ENCODE assay signal across 26 mouse cellular contexts in the genomic region with DNA sequence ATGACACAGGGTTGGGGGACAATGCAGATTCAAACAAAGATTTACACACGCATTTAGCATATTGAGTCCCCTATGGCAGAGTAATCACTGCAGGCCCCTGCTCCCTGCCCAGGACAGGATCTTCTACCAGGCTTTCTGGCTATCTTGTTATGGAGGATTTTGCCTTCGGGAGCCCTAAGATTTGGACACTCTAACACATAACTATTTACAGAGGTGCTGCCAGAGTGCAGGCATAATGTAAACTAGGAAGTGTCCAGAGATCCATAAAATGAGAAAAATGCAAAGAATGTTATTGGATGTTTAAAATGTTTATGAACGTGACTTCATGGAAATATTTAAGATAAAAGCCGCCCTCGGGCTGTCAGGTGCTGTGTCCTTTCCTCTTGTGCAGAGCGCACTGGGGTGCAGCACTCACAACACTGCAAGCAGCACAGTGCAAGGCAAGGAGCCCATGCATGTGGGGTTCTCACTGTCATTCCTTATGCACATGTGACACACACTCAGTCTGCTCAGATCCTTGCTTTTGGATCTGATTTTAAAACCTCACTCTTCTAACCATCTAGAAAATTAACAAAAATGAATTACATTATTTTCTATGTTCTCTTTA. TPM values are rescaled to one million over a fixed set of nuclear protein-coding genes. Genes with fewer than 3 reads are reported as not detected.
"Had no signal": no experiment of that assay in that cellular context is flagged by ENCODE, and none has a peak within 500 bp of the region (broad histone marks: within the 10 kb centered on the region; RNA-seq: fewer than 3 reads in every experiment).

No protein-coding gene starts in this region.

- H3K9me3 ChIP-seq: intestine, embryonic 15.5 days; kidney, embryonic 15.5 days; limb, embryonic 15.5 days; midbrain, embryonic 12.5 days; midbrain, embryonic 15.5 days; neural tube, embryonic 12.5 days; neural tube, embryonic 15.5 days; stomach, embryonic 15.5 days had no signal

- H3K4me2 ChIP-seq: intestine, embryonic 15.5 days; kidney, embryonic 15.5 days; limb, embryonic 15.5 days; liver, embryonic 11.5 days; midbrain, embryonic 12.5 days; midbrain, embryonic 15.5 days; neural tube, embryonic 12.5 days; neural tube, embryonic 15.5 days; stomach, embryonic 15.5 days had no signal

- H3K36me3 ChIP-seq: intestine, embryonic 15.5 days; kidney, embryonic 15.5 days; neural tube, embryonic 12.5 days; stomach, embryonic 15.5 days had no signal

- H3K4me1 ChIP-seq: intestine, embryonic 15.5 days; kidney, embryonic 15.5 days; midbrain, embryonic 12.5 days; midbrain, embryonic 15.5 days; neural tube, embryonic 12.5 days; neural tube, embryonic 15.5 days; stomach, embryonic 15.5 days had no signal

- H3K27me3 ChIP-seq: intestine, embryonic 15.5 days; kidney, embryonic 15.5 days; limb, embryonic 15.5 days; midbrain, embryonic 12.5 days; midbrain, embryonic 15.5 days; neural tube, embryonic 12.5 days; neural tube, embryonic 15.5 days; stomach, embryonic 15.5 days had no signal

- DNase-seq: kidney, adult 11 months; kidney, adult 8-10 months; kidney, postnatal 10 days; kidney, postnatal 36 days; layer of hippocampus, postnatal 36 days; liver, postnatal 0 days; lung, postnatal 10 days; right cerebral cortex, adult 18-20 months; right cerebral cortex, postnatal 14 days; right cerebral cortex, postnatal 4 days; thymus, adult 2 months; thymus, postnatal 14 days; thymus, postnatal 4 days had no signal

- ATAC-seq: intestine, embryonic 15.5 days; liver, postnatal 0 days; midbrain, embryonic 15.5 days had no signal

- H3K27ac ChIP-seq: intestine, embryonic 15.5 days; kidney, embryonic 15.5 days; limb, embryonic 15.5 days; liver, embryonic 14.5 days; macrophage; midbrain, embryonic 12.5 days; midbrain, embryonic 15.5 days; neural tube, embryonic 12.5 days; neural tube, embryonic 15.5 days; stomach, embryonic 15.5 days had no signal

- H3K9ac ChIP-seq: intestine, embryonic 15.5 days; kidney, embryonic 15.5 days; limb, embryonic 15.5 days; liver, embryonic 14.5 days; liver, postnatal 0 days; midbrain, embryonic 12.5 days; midbrain, embryonic 15.5 days; neural tube, embryonic 12.5 days; neural tube, embryonic 15.5 days; stomach, embryonic 15.5 days had no signal

- H3K4me3 ChIP-seq: intestine, embryonic 15.5 days; kidney, embryonic 15.5 days; left cerebral cortex, adult 2 months; limb, embryonic 15.5 days; midbrain, embryonic 12.5 days; midbrain, embryonic 15.5 days; neural tube, embryonic 12.5 days; neural tube, embryonic 15.5 days; stomach, embryonic 15.5 days had no signal

RNA-seq across cellular contexts. Expression of gene Il17d, which starts 9.3 kb away (rescaled TPM):
- total RNA-seq: megakaryocyte, adult 5-6 weeks had no signal
- polyA plus RNA-seq: macrophage had no signal
